Mouse (Mus musculus) kidney, adult 18-20 months (tissue): ENCODE data around the gene BC049715.
"Not testable (repeated sequence)": the region's sequence is repeated elsewhere in the genome, so short reads cannot be mapped to it uniquely, and the experiment has no call there.

Experiments used
- DNase-seq: peaks from one replicate; pipeline ENCODE4 v3.0.0; 2021

Gene BC049715

GRCm38 (mm10) chr6:136827516-136827880, at the start of gene BC049715:
Gene BC049715 (plus strand): TSS chr6:136827626.
- no peak for DNase-seq

GRCm38 (mm10) chr6:136781377-136781986, 45.9 kb upstream of the BC049715 start, which contains the start of gene Gucy2c:
Gene Gucy2c (minus strand): TSS chr6:136781765.
- DNase-seq = no peak

GRCm38 (mm10) chr6:136782146-136782545, 45.3 kb upstream of the BC049715 start:
- no peak for DNase-seq

GRCm38 (mm10) chr6:136782761-136783160, 44.7 kb upstream of the BC049715 start:
- no peak for DNase-seq

- peak; percentile 38 for DNase-seq
These were observed 37.9 kb upstream of the BC049715 start for GRCm38 (mm10) chr6:136789391-136789971.

- no peak for DNase-seq
These were observed 34.3 kb upstream of the BC049715 start for GRCm38 (mm10) chr6:136792884-136793758.

GRCm38 (mm10) chr6:136793831-136794525, 33.4 kb upstream of the BC049715 start:
- DNase-seq = no peak

- no peak for DNase-seq
These were observed 32.3 kb upstream of the BC049715 start for GRCm38 (mm10) chr6:136795110-136795509.

GRCm38 (mm10) chr6:136795850-136796249, 31.6 kb upstream of the BC049715 start:
- DNase-seq = no peak

- DNase-seq = not testable (repeated sequence)
These were observed 29.3 kb upstream of the BC049715 start for GRCm38 (mm10) chr6:136797874-136798693.

- DNase-seq = no peak
These were observed 26.7 kb upstream of the BC049715 start for GRCm38 (mm10) chr6:136800710-136801109.

GRCm38 (mm10) chr6:136801274-136801673, 26.2 kb upstream of the BC049715 start:
- DNase-seq = no peak

GRCm38 (mm10) chr6:136803093-136803738, 24.2 kb upstream of the BC049715 start:
- no peak for DNase-seq

- DNase-seq = peak; percentile 99
These were observed 23.4 kb upstream of the BC049715 start, which contains the start of gene Hist4h4 for GRCm38 (mm10) chr6:136803739-136804633. Gene Hist4h4 (minus strand): TSS chr6:136804415.

- no peak for DNase-seq
These were observed 22.6 kb upstream of the BC049715 start for GRCm38 (mm10) chr6:136804705-136805408.

GRCm38 (mm10) chr6:136805409-136805775, 22.0 kb upstream of the BC049715 start:
- no peak for DNase-seq

- no peak for DNase-seq
These were observed 20.6 kb upstream of the BC049715 start for GRCm38 (mm10) chr6:136806819-136807218.

- no peak for DNase-seq
These were observed 19.9 kb upstream of the BC049715 start for GRCm38 (mm10) chr6:136807395-136808013.

- peak; percentile 98 for DNase-seq
These were observed 19.4 kb upstream of the BC049715 start, which contains the start of gene H2afj for GRCm38 (mm10) chr6:136808014-136808417. Gene H2afj (plus strand): TSS chr6:136808244.
